Mouse (Mus musculus) embryonic facial prominence, embryonic 11.5 days (tissue): ENCODE measurements around the gene Wars. TPM values are rescaled to one million over a fixed set of nuclear protein-coding genes. Genes with fewer than 3 reads are reported as not detected.

Source experiments
- ATAC-seq: fragments of 200-750 bp; cut with Nextera tagmentation; replicated peaks from 2 replicates; pipeline ENCODE4 v1.8.0; 2017; ENCODE audit warnings: low read depth; ENCODE audit not compliant: insufficient number of reproducible peaks, low FRiP score, low TSS enrichment
- DNase-seq: peaks from one replicate; pipeline ENCODE4 v3.0.0-alpha.2; 2015; ENCODE audit warnings: low spot score
- H3K27ac ChIP-seq: fragments of 300-500 bp; sonication (generic); replicated peaks from 2 replicates; pipeline ENCODE4 v1.5.1; 2014; ENCODE audit warnings: mild to moderate bottlenecking, low read depth, low read length, control low read depth
- H3K27me3 ChIP-seq: fragments of 300-500 bp; sonication (generic); 2 replicates; pipeline ENCODE4 v1.6.1; 2014; ENCODE audit warnings: mild to moderate bottlenecking, low read length, moderate library complexity, mixed read lengths; ENCODE audit not compliant: control insufficient read depth, insufficient read depth
- H3K36me3 ChIP-seq: fragments of 300-500 bp; sonication (generic); replicated peaks from 2 replicates; pipeline ENCODE4 v1.6.1; 2014; ENCODE audit warnings: low read depth, mild to moderate bottlenecking, low read length, moderate library complexity, mixed read lengths; ENCODE audit not compliant: control insufficient read depth, insufficient read depth
- H3K4me1 ChIP-seq: fragments of 300-500 bp; sonication (generic); 2 replicates; pipeline ENCODE4 v1.6.1; 2014; ENCODE audit warnings: low read length, mixed read lengths; ENCODE audit not compliant: control insufficient read depth, insufficient read depth
- H3K4me2 ChIP-seq: fragments of 300-500 bp; sonication (generic); 2 replicates; pipeline ENCODE4 v1.6.1; 2014; ENCODE audit warnings: low read depth, mild to moderate bottlenecking, control low read depth, low read length, moderate library complexity
- H3K4me3 ChIP-seq: fragments of 300-500 bp; sonication (generic); 2 replicates; pipeline ENCODE4 v1.5.1; 2014; ENCODE audit warnings: low read depth, low read length, control low read depth
- H3K9ac ChIP-seq: fragments of 300-500 bp; sonication (generic); replicated peaks from 2 replicates; pipeline ENCODE4 v1.6.1; 2014; ENCODE audit warnings: mild to moderate bottlenecking, control low read depth, low read length
- H3K9me3 ChIP-seq: fragments of 300-500 bp; sonication (generic); replicated peaks from 2 replicates; pipeline ENCODE4 v1.6.1; 2016; ENCODE audit warnings: mild to moderate bottlenecking, low read length, inconsistent platforms, mixed read lengths; ENCODE audit not compliant: control insufficient read depth
- WGBS: fragments of 180-500 bp; shearing (Covaris S2); extraction: QIAGEN DNeasy Blood & Tissue Kit; methylation state at CpG from one replicate; pipeline ENCODE4 v1.1.7; 2014; 5-methylcytosine and 5-hydroxymethylcytosine counted together
- polyA plus RNA-seq: library from polyadenylated mRNA; unstranded; fragments of >200 nt; fragmentation: Nextera tagmentation; extraction: Ambion mirVana; gene quantifications from 2 replicates; pipeline ENCODE4 v1.2.1, GENCODE M21; 2014

Gene Wars
- polyA plus RNA-seq, 1 experiment from 2014 or later, result 113 TPM

- Histone ChIP-seq H3K4me1 (no peaks in the 10 kb centered on the region), H3K36me3 (peaks cover 2% of the 10 kb centered on the region; the same call in 1 of the 2 replicates), H3K9me3 (no peaks in the 10 kb centered on the region), H3K27me3 (no peaks in the 10 kb centered on the region), H3K4me3 (no peak overlapping the region), H3K4me2 (no peak overlapping the region), H3K9ac (no peak overlapping the region), H3K27ac (no peak overlapping the region)
- 95% methylated on average over 28 of the region's 28 CpGs for WGBS
- ATAC-seq (no peak), DNase-seq (no peak)
These were observed 66.9 kb downstream of the Wars start for GRCm38 (mm10) chr12:108826958-108827535.

DNA sequence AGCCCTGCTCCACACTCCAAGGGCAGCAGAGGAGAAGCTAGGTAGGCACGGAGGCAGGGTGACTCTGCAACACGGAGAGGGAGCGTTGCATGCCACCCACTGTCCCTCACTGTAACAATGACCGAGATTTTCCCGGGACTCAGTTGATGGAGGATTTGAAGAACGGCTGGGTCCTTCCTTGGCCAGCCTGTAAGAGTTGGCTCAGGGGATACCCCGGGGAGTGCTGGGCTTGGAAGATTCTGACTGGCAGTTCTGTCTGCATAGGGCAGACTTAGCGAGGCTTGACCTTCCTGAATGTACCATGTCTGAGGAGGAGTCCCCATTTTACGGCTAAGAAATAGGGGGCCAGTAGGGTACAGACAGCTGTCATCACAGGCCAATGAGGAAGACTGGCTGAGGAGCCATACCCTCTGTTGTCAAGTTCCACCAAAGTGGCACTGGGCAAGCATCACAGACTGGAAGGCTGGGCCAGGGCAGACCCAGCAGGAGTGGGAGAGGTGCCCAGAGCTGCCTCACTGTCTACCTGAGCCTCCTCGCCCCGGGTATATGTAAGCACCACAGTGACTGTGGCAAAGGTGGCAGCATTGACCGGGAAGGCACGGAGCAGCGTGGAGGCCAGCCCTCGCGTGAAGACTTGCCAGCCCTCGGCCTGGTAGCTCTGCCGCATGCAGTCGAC lies 67.6 kb downstream of the Wars start:
- Histone ChIP-seq H3K4me2 (no peak overlapping the region), H3K4me3 (no peak overlapping the region), H3K9ac (no peak overlapping the region), H3K27ac (no peak overlapping the region), H3K36me3 (peaks cover 2% of the 10 kb centered on the region; the same call in 1 of the 2 replicates), H3K9me3 (no peaks in the 10 kb centered on the region), H3K4me1 (no peaks in the 10 kb centered on the region), H3K27me3 (no peaks in the 10 kb centered on the region)
- ATAC-seq (no peak), DNase-seq (no peak)
- WGBS, result 94% methylated on average over 19 of the region's 19 CpGs

- Histone ChIP-seq H3K9ac (no peak overlapping the region), H3K36me3 (peaks cover 2% of the 10 kb centered on the region; the same call in 1 of the 2 replicates)
These were observed 68.3 kb downstream of the Wars start for GRCm38 (mm10) chr12:108825561-108826224.

DNA sequence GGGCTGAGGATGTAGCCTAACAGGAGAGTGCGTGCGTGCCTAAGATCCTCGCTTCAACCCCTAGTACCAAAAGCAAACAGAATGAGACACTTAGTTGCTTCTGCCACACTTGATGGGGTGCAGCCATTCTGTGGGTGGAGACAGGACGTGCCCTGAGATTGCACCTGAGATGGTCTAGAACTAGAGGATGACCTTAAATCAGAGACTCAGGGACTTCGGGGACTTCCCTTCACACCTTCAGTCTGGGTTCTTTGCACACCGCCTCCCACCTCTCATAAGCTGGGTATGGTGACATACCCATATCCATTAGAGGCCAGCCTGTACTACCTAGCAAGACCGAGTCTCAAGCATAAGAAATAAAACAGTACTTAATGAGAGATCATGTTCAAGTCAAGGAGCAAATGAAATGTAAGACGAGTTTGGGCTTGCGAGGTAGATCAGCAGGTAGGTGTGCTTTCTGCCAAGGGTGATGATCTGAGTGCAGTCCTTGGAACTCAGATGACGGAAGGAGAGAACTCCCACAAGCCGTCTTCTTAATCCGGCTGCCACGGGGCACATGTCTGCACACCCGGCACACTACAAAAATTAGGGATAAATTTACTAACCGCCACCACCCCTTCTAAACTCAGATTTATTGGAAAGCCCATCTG lies 69.6 kb downstream of the Wars start:
- 87% methylated on average over 15 of the region's 15 CpGs for WGBS
- Histone ChIP-seq H3K27ac (no peak overlapping the region), H3K9ac (no peak overlapping the region), H3K9me3 (no peaks in the 10 kb centered on the region), H3K4me3 (no peak overlapping the region), H3K36me3 (peaks cover 2% of the 10 kb centered on the region; the same call in 1 of the 2 replicates), H3K4me1 (no peaks in the 10 kb centered on the region), H3K27me3 (no peaks in the 10 kb centered on the region), H3K4me2 (no peak overlapping the region)
- ATAC-seq (no peak), DNase-seq (no peak)

More at GRCm38 (mm10) chr12:108825561-108826224, 68.3 kb downstream of the Wars start:
- DNase-seq (no peak), ATAC-seq (no peak)
- no peak overlapping the region for H3K27ac ChIP-seq
- WGBS, result 93% methylated on average over 13 of the region's 13 CpGs
- no peak overlapping the region for H3K4me2 ChIP-seq
- no peaks in the 10 kb centered on the region for H3K9me3 ChIP-seq
- no peaks in the 10 kb centered on the region for H3K4me1 ChIP-seq
- H3K4me3 ChIP-seq, result no peak overlapping the region
- H3K27me3 ChIP-seq, result no peaks in the 10 kb centered on the region

- H3K4me3 ChIP-seq, result no peak overlapping the region
- H3K27me3 ChIP-seq, result no peaks in the 10 kb centered on the region
- DNase-seq (no peak), ATAC-seq (no peak)
- H3K27ac ChIP-seq, result no peak overlapping the region
- H3K4me2 ChIP-seq, result no peak overlapping the region
- H3K36me3 ChIP-seq, result peaks cover 2% of the 10 kb centered on the region; the same call in 1 of the 2 replicates
- H3K4me1 ChIP-seq, result no peaks in the 10 kb centered on the region
- no peak overlapping the region for H3K9ac ChIP-seq
- no peaks in the 10 kb centered on the region for H3K9me3 ChIP-seq
- 72% methylated on average over 8 of the region's 8 CpGs for WGBS
These were observed 70.9 kb downstream of the Wars start for GRCm38 (mm10) chr12:108823036-108823435.

GRCm38 (mm10) chr12:108820461-108820860 lies 73.5 kb downstream of the Wars start:
- Histone ChIP-seq H3K9me3 (no peaks in the 10 kb centered on the region), H3K27me3 (no peaks in the 10 kb centered on the region), H3K36me3 (peaks cover 2% of the 10 kb centered on the region; the same call in 1 of the 2 replicates), H3K4me3 (no peak overlapping the region), H3K27ac (no peak overlapping the region), H3K4me2 (no peak overlapping the region), H3K4me1 (no peaks in the 10 kb centered on the region), H3K9ac (no peak overlapping the region)
- DNase-seq (no peak), ATAC-seq (no peak)
- WGBS, result 89% methylated on average over 4 of the region's 4 CpGs

DNA sequence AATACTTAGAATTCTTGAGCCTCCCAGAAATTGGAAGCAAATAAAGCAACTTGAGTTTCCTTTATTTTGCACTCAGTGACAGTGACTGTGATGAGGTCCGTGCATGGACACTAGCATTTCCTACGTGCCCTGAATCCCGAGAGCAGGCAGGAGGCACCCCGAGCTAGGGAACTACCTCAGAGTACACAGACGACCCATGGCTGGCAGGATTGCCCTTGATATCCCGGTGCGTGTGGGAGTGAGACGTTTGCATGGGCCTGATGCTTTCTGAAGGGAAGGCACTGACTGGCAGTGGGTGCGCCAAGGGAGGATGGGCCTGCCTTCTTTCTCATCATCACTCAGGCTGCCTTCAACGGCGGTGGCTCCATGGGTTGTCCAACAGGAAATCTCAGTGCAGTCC lies 77.4 kb downstream of the Wars start:
- WGBS, result 85% methylated on average over 11 of the region's 11 CpGs
- Histone ChIP-seq H3K4me1 (no peaks in the 10 kb centered on the region), H3K4me3 (no peak overlapping the region), H3K27ac (no peak overlapping the region), H3K4me2 (no peak overlapping the region), H3K36me3 (peaks cover 2% of the 10 kb centered on the region; the same call in 1 of the 2 replicates), H3K9ac (no peak overlapping the region), H3K27me3 (no peaks in the 10 kb centered on the region), H3K9me3 (no peaks in the 10 kb centered on the region)
- ATAC-seq (no peak), DNase-seq (no peak)
